Mouse (Mus musculus): ENCODE measurements around the gene Rabggta. TPM values are rescaled to one million over a fixed set of nuclear protein-coding genes. Genes with fewer than 3 reads are reported as not detected.

The Rabggta gene
- 47.6 TPM for polyA plus RNA-seq (2015; fragmentation: Illumina TruSeq; extraction: RNeasy Lipid Tissue Mini Kit (QIAGEN cat#74804); ENCODE audit: low read depth, low replicate concordance)

GRCm38 (mm10) chr14:55721700-55722437 is at the start of gene Rabggta:
Gene Rabggta, minus strand, starts transcription at chr14:55722263.

GRCm38 (mm10) chr14:55765696-55766095 is 43.6 kb upstream of the Rabggta start, which contains the start of gene Ltb4r1:
Gene Ltb4r1, plus strand, starts transcription at chr14:55765962.

GRCm38 (mm10) chr14:55761163-55761562 is 39.1 kb upstream of the Rabggta start, which contains the start of gene Ltb4r2:
Gene Ltb4r2, plus strand, starts transcription at chr14:55761428.

GRCm38 (mm10) chr14:55758363-55758784 is 36.3 kb upstream of the Rabggta start, which contains the start of gene Cideb:
Gene Cideb, minus strand, starts transcription at chr14:55758458.

GRCm38 (mm10) chr14:55745180-55745860 is 23.3 kb upstream of the Rabggta start, which contains the start of the genes Dhrs1 and Nop9:
Gene Dhrs1, minus strand, starts transcription at chr14:55745690.
Gene Nop9, plus strand, starts transcription at chr14:55745693.

GRCm38 (mm10) chr14:55713729-55714122 is 8.3 kb downstream of the Rabggta start, which contains the start of gene Tgm1:
Gene Tgm1, minus strand, starts transcription at chr14:55713926.

GRCm38 (mm10) chr14:55681160-55682117 is 40.6 kb downstream of the Rabggta start, which contains the start of gene Tinf2:
Gene Tinf2, minus strand, starts transcription at chr14:55681820.

GRCm38 (mm10) chr14:55671833-55672740 is 50.0 kb downstream of the Rabggta start, which contains the start of the genes Gmpr2 and Nedd8:
Gene Gmpr2, plus strand, starts transcription at chr14:55671941.
Gene Nedd8, minus strand, starts transcription at chr14:55672124.

Other genes with a start within 250 kb of the Rabggta start
- 22.7 TPM for gene Dhrs4, start 243.5 kb downstream of the Rabggta start, polyA plus RNA-seq (2015; fragmentation: Illumina TruSeq; extraction: RNeasy Lipid Tissue Mini Kit (QIAGEN cat#74804); ENCODE audit: low read depth, low replicate concordance)
- 27.2 TPM for gene Carmil3, start 231.6 kb downstream of the Rabggta start, polyA plus RNA-seq (2015; fragmentation: Illumina TruSeq; extraction: RNeasy Lipid Tissue Mini Kit (QIAGEN cat#74804); ENCODE audit: low read depth, low replicate concordance)
- 132 TPM for gene Cpne6, start 211.8 kb downstream of the Rabggta start, polyA plus RNA-seq (2015; fragmentation: Illumina TruSeq; extraction: RNeasy Lipid Tissue Mini Kit (QIAGEN cat#74804); ENCODE audit: low read depth, low replicate concordance)
- 0.31 TPM for gene Nrl, start 197.3 kb downstream of the Rabggta start, polyA plus RNA-seq (2015; fragmentation: Illumina TruSeq; extraction: RNeasy Lipid Tissue Mini Kit (QIAGEN cat#74804); ENCODE audit: low read depth, low replicate concordance)
- gene Pck2, start 182.0 kb downstream of the Rabggta start, polyA plus RNA-seq (2015; fragmentation: Illumina TruSeq; extraction: RNeasy Lipid Tissue Mini Kit (QIAGEN cat#74804); ENCODE audit: low read depth, low replicate concordance): 19.9 TPM
- gene Dcaf11, start 162.3 kb downstream of the Rabggta start, polyA plus RNA-seq (2015; fragmentation: Illumina TruSeq; extraction: RNeasy Lipid Tissue Mini Kit (QIAGEN cat#74804); ENCODE audit: low read depth, low replicate concordance): 92.2 TPM
- gene A730061H03Rik, start 161.9 kb downstream of the Rabggta start, polyA plus RNA-seq (2015; fragmentation: Illumina TruSeq; extraction: RNeasy Lipid Tissue Mini Kit (QIAGEN cat#74804); ENCODE audit: low read depth, low replicate concordance): not detected
- not detected for gene Fitm1, start 146.6 kb downstream of the Rabggta start, polyA plus RNA-seq (2015; fragmentation: Illumina TruSeq; extraction: RNeasy Lipid Tissue Mini Kit (QIAGEN cat#74804); ENCODE audit: low read depth, low replicate concordance)
- gene Psme1, start 144.1 kb downstream of the Rabggta start, polyA plus RNA-seq (2015; fragmentation: Illumina TruSeq; extraction: RNeasy Lipid Tissue Mini Kit (QIAGEN cat#74804); ENCODE audit: low read depth, low replicate concordance): 73.4 TPM
- 54.3 TPM for gene Emc9, start 137.0 kb downstream of the Rabggta start, polyA plus RNA-seq (2015; fragmentation: Illumina TruSeq; extraction: RNeasy Lipid Tissue Mini Kit (QIAGEN cat#74804); ENCODE audit: low read depth, low replicate concordance)
- gene Psme2, start 131.2 kb downstream of the Rabggta start, polyA plus RNA-seq (2015; fragmentation: Illumina TruSeq; extraction: RNeasy Lipid Tissue Mini Kit (QIAGEN cat#74804); ENCODE audit: low read depth, low replicate concordance): 78.9 TPM
- gene Rnf31, start 130.6 kb downstream of the Rabggta start, polyA plus RNA-seq (2015; fragmentation: Illumina TruSeq; extraction: RNeasy Lipid Tissue Mini Kit (QIAGEN cat#74804); ENCODE audit: low read depth, low replicate concordance): 18.8 TPM
- 14.3 TPM for gene Irf9, start 118.7 kb downstream of the Rabggta start, polyA plus RNA-seq (2015; fragmentation: Illumina TruSeq; extraction: RNeasy Lipid Tissue Mini Kit (QIAGEN cat#74804); ENCODE audit: low read depth, low replicate concordance)
- 6.2 TPM for gene Rec8, start 104.2 kb downstream of the Rabggta start, polyA plus RNA-seq (2015; fragmentation: Illumina TruSeq; extraction: RNeasy Lipid Tissue Mini Kit (QIAGEN cat#74804); ENCODE audit: low read depth, low replicate concordance)
- 62.3 TPM for gene Ipo4, start 86.3 kb downstream of the Rabggta start, polyA plus RNA-seq (2015; fragmentation: Illumina TruSeq; extraction: RNeasy Lipid Tissue Mini Kit (QIAGEN cat#74804); ENCODE audit: low read depth, low replicate concordance)
- 1.6 TPM for gene Gm49378, start 84.4 kb downstream of the Rabggta start, polyA plus RNA-seq (2015; fragmentation: Illumina TruSeq; extraction: RNeasy Lipid Tissue Mini Kit (QIAGEN cat#74804); ENCODE audit: low read depth, low replicate concordance)
- 32.2 TPM for gene Tm9sf1, start 78.5 kb downstream of the Rabggta start, polyA plus RNA-seq (2015; fragmentation: Illumina TruSeq; extraction: RNeasy Lipid Tissue Mini Kit (QIAGEN cat#74804); ENCODE audit: low read depth, low replicate concordance)
- gene Tssk4, start 72.1 kb downstream of the Rabggta start, polyA plus RNA-seq (2015; fragmentation: Illumina TruSeq; extraction: RNeasy Lipid Tissue Mini Kit (QIAGEN cat#74804); ENCODE audit: low read depth, low replicate concordance): not detected
- gene Mdp1, start 61.8 kb downstream of the Rabggta start, polyA plus RNA-seq (2015; fragmentation: Illumina TruSeq; extraction: RNeasy Lipid Tissue Mini Kit (QIAGEN cat#74804); ENCODE audit: low read depth, low replicate concordance): 61.1 TPM
- gene Gmpr2, start 50.3 kb downstream of the Rabggta start, polyA plus RNA-seq (2015; fragmentation: Illumina TruSeq; extraction: RNeasy Lipid Tissue Mini Kit (QIAGEN cat#74804); ENCODE audit: low read depth, low replicate concordance): 36.9 TPM
- 255 TPM for gene Nedd8, start 50.1 kb downstream of the Rabggta start, polyA plus RNA-seq (2015; fragmentation: Illumina TruSeq; extraction: RNeasy Lipid Tissue Mini Kit (QIAGEN cat#74804); ENCODE audit: low read depth, low replicate concordance)
- 16.0 TPM for gene Tinf2, start 40.4 kb downstream of the Rabggta start, polyA plus RNA-seq (2015; fragmentation: Illumina TruSeq; extraction: RNeasy Lipid Tissue Mini Kit (QIAGEN cat#74804); ENCODE audit: low read depth, low replicate concordance)
- not detected for gene Tgm1, start 8.3 kb downstream of the Rabggta start, polyA plus RNA-seq (2015; fragmentation: Illumina TruSeq; extraction: RNeasy Lipid Tissue Mini Kit (QIAGEN cat#74804); ENCODE audit: low read depth, low replicate concordance)
- gene Dhrs1, start 23.4 kb upstream of the Rabggta start, polyA plus RNA-seq (2015; fragmentation: Illumina TruSeq; extraction: RNeasy Lipid Tissue Mini Kit (QIAGEN cat#74804); ENCODE audit: low read depth, low replicate concordance): 122 TPM
- 6.9 TPM for gene Nop9, start 23.4 kb upstream of the Rabggta start, polyA plus RNA-seq (2015; fragmentation: Illumina TruSeq; extraction: RNeasy Lipid Tissue Mini Kit (QIAGEN cat#74804); ENCODE audit: low read depth, low replicate concordance)
- gene Cideb, start 36.2 kb upstream of the Rabggta start, polyA plus RNA-seq (2015; fragmentation: Illumina TruSeq; extraction: RNeasy Lipid Tissue Mini Kit (QIAGEN cat#74804); ENCODE audit: low read depth, low replicate concordance): 9.8 TPM
- gene Ltb4r2, start 39.2 kb upstream of the Rabggta start, polyA plus RNA-seq (2015; fragmentation: Illumina TruSeq; extraction: RNeasy Lipid Tissue Mini Kit (QIAGEN cat#74804); ENCODE audit: low read depth, low replicate concordance): 0.12 TPM
- gene Ltb4r1, start 43.7 kb upstream of the Rabggta start, polyA plus RNA-seq (2015; fragmentation: Illumina TruSeq; extraction: RNeasy Lipid Tissue Mini Kit (QIAGEN cat#74804); ENCODE audit: low read depth, low replicate concordance): not detected
- gene Adcy4, start 61.8 kb upstream of the Rabggta start, polyA plus RNA-seq (2015; fragmentation: Illumina TruSeq; extraction: RNeasy Lipid Tissue Mini Kit (QIAGEN cat#74804); ENCODE audit: low read depth, low replicate concordance): 5.3 TPM
- 0.25 TPM for gene Ripk3, start 66.6 kb upstream of the Rabggta start, polyA plus RNA-seq (2015; fragmentation: Illumina TruSeq; extraction: RNeasy Lipid Tissue Mini Kit (QIAGEN cat#74804); ENCODE audit: low read depth, low replicate concordance)
- gene Nfatc4, start 100.9 kb upstream of the Rabggta start, polyA plus RNA-seq (2015; fragmentation: Illumina TruSeq; extraction: RNeasy Lipid Tissue Mini Kit (QIAGEN cat#74804); ENCODE audit: low read depth, low replicate concordance): 2.3 TPM
- 3.9 TPM for gene Nynrin, start 131.7 kb upstream of the Rabggta start, polyA plus RNA-seq (2015; fragmentation: Illumina TruSeq; extraction: RNeasy Lipid Tissue Mini Kit (QIAGEN cat#74804); ENCODE audit: low read depth, low replicate concordance)
- gene Cbln3, start 162.1 kb upstream of the Rabggta start, polyA plus RNA-seq (2015; fragmentation: Illumina TruSeq; extraction: RNeasy Lipid Tissue Mini Kit (QIAGEN cat#74804); ENCODE audit: low read depth, low replicate concordance): 0.49 TPM
- 9.0 TPM for gene Khnyn, start 162.7 kb upstream of the Rabggta start, polyA plus RNA-seq (2015; fragmentation: Illumina TruSeq; extraction: RNeasy Lipid Tissue Mini Kit (QIAGEN cat#74804); ENCODE audit: low read depth, low replicate concordance)
- gene Sdr39u1, start 178.0 kb upstream of the Rabggta start, polyA plus RNA-seq (2015; fragmentation: Illumina TruSeq; extraction: RNeasy Lipid Tissue Mini Kit (QIAGEN cat#74804); ENCODE audit: low read depth, low replicate concordance): 155 TPM
- not detected for gene Cma1, start 222.4 kb upstream of the Rabggta start, polyA plus RNA-seq (2015; fragmentation: Illumina TruSeq; extraction: RNeasy Lipid Tissue Mini Kit (QIAGEN cat#74804); ENCODE audit: low read depth, low replicate concordance)
- not detected for gene Cma2, start 228.7 kb upstream of the Rabggta start, polyA plus RNA-seq (2015; fragmentation: Illumina TruSeq; extraction: RNeasy Lipid Tissue Mini Kit (QIAGEN cat#74804); ENCODE audit: low read depth, low replicate concordance)

Data from brain, adult 10 weeks (tissue).